Mouse (Mus musculus) right cerebral cortex, postnatal 14 days (tissue): Measurements from ENCODE around the gene Stx17.

Source experiments
- DNase-seq: peaks from one replicate; pipeline ENCODE4 v3.0.0; 2022

The Stx17 gene

GRCm38 (mm10) chr4:48124773-48125469 lies at the start of gene Stx17:
TSS of gene Stx17 (plus strand) at chr4:48124915.
- DNase-seq = peak; percentile 81

GRCm38 (mm10) chr4:48076693-48077471 lies 47.8 kb upstream of the Stx17 start:
- DNase-seq = peak; percentile 15

- no peak for DNase-seq
These were observed 46.5 kb upstream of the Stx17 start for GRCm38 (mm10) chr4:48078213-48078612.

GRCm38 (mm10) chr4:48079285-48080039 lies 45.3 kb upstream of the Stx17 start:
- no peak for DNase-seq

DNA sequence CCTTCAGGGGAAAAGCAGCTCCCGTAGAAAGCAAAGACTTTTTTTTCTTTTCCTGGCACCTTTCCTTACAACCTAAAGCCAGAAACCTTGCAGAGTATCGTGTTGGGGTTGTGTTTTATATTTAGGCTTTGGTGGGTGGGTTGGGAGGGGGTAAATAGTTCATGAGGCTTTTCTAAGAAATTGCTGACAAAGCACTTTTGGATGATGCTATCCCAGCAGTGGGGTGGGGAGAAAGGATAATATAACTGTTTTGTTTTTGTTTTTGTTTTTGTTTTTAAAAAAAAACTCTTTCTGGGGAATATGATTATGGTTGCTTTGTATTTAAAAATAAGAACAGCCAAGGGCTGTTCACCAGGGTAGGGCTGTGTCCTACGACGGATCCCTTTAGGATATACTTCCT lies 41.3 kb upstream of the Stx17 start:
- DNase-seq = no peak

GRCm38 (mm10) chr4:48086609-48087008 lies 38.1 kb upstream of the Stx17 start:
- no peak for DNase-seq

- DNase-seq = no peak
These were observed 37.2 kb upstream of the Stx17 start for GRCm38 (mm10) chr4:48087497-48087896.

DNA sequence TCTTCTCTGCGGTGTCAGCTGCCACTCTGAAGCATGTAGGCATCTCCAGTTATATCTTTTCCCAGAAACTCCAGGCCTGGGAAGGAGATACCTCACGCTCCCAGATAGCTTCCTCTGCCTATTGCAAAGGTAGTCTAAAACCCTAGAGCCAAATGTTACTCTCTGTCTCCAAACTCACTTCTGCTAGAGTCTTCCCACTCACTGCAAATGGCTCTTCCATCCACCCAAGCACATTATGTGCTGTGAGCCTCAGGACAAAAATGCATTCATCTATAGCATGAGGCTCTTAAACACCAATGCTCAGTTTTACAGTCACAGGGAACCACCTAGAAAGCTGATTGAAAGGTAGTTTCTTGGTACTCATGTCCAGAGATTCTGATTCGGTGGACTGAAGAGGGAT lies 31.5 kb upstream of the Stx17 start:
- DNase-seq = no peak

GRCm38 (mm10) chr4:48100217-48100616 lies 24.5 kb upstream of the Stx17 start:
- no peak for DNase-seq

- no peak for DNase-seq
These were observed 22.7 kb upstream of the Stx17 start for GRCm38 (mm10) chr4:48101981-48102380.

- no peak for DNase-seq
These were observed 19.3 kb upstream of the Stx17 start for GRCm38 (mm10) chr4:48105387-48105786.

GRCm38 (mm10) chr4:48107086-48107485 lies 17.6 kb upstream of the Stx17 start:
- DNase-seq = no peak

DNA sequence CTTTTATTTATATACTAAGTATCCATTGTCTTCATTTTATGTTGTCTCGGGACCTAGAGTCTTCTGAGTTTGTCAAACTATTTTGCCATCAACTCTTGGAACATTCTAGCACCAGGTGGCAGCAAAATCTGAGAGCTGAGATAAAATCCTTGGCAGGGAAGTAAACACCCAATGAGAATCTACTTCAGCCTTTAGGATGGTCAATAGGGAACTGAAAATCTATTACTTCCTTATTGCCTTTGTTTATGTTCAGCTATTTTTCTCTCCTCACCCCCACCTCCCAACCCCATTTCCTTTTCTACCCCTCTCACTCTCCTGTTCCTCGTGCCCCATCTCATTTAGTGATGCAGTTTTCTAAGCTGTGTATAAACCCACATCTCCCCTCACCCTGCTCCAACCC lies 16.1 kb upstream of the Stx17 start:
- no peak for DNase-seq

DNA sequence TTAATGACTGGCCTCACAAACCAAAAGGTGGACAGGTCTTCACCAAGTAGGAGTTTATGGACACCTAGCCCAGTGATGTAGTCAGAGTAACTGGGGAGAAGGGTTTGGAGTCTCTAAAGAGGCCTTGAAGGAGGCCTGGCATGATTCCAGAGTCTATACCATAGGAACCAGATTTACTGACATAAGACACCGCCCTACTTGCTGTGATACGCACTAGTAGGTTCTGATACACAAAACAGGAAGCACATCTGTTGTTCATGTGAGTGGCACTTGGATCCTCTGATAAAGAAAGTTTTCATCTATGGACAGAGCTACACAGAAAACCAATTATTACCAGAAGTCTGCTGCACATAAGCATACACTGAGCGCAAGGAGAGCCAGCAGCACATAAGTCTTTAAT lies 14.4 kb upstream of the Stx17 start:
- DNase-seq = no peak

GRCm38 (mm10) chr4:48116191-48116590 lies 8.5 kb upstream of the Stx17 start:
- DNase-seq = no peak

DNA sequence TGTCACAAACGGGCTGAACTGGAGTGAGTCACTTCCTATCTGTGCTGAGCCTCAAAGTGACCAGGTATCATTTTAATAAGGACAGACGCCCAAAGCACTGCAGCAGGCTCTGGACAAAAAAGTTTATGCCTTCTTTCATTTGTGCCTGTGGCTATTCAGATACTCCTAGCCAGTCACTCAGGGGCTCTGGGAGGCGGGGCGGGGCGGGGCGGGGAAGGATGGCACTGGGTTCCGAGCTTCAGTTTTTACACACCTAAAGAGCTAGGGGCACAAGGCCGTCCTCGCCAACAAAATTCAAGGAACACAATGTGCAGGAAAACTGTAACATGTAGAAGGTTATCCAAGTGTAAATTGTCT lies 321 bp upstream of the Stx17 start:
- DNase-seq = no peak

DNA sequence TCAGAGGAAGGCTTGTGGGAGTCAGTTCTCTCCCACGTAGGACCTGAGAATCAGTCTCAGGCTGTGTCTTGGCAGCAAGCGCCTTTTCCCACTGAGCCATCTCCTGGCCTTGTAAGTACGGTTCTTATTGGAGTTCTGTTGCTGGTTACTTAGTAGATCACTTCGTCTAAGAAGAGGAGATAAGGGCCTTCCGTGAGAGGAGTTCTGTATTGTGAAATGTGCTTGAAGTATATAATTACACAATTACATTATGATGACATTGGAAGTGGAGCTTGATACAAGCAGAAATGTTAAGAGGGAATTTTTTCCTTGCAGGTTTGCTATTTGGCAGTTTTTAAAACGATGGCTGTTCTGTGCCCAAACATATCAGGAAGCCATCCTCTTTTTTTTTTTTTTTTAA lies 5.6 kb downstream of the Stx17 start:
- DNase-seq = no peak

GRCm38 (mm10) chr4:48131606-48132005 lies 6.9 kb downstream of the Stx17 start:
- no peak for DNase-seq

DNA sequence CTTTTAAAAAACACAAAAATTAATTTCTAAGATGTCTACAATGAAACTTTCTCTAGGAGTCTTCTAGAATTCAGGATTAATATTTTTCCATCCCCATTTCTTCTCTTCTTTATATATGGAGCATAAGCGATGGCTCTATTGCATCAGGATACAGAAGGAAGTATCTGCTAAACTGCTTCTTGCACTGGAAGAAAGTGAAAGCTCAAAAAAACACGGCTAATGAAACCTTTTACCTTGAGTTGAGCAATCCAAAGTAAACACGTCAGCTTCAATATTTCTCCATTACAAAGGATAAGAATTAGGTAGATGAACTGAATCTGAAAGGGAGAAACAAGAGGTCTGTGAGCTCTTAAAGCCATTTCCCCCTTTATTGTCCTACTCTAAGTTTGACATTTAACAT lies 8.0 kb downstream of the Stx17 start:
- DNase-seq = no peak

GRCm38 (mm10) chr4:48149492-48149891 lies 24.8 kb downstream of the Stx17 start:
- DNase-seq = no peak

GRCm38 (mm10) chr4:48153229-48153628 lies 28.5 kb downstream of the Stx17 start:
- DNase-seq = no peak

DNA sequence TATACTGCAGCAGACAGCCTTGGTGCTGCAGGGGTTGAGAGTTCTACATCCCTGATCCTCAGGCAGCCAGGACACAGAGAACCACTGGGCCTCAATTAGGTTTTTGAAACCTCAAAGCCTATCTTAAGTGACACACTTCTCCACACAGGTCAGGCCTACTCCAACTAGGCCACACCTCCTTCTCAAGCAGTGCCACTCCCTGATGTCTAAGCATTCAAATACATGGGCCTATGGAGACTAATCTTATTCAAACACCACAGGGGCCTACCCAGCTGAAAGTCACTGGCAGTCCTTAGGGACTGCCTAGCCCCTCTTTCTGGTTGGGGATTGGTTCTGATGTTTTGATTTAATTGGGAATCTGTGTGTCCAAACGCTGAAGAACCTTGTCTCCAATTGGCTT lies 31.1 kb downstream of the Stx17 start:
- no peak for DNase-seq

- no peak for DNase-seq
These were observed 35.7 kb downstream of the Stx17 start for GRCm38 (mm10) chr4:48160386-48160785.

DNA sequence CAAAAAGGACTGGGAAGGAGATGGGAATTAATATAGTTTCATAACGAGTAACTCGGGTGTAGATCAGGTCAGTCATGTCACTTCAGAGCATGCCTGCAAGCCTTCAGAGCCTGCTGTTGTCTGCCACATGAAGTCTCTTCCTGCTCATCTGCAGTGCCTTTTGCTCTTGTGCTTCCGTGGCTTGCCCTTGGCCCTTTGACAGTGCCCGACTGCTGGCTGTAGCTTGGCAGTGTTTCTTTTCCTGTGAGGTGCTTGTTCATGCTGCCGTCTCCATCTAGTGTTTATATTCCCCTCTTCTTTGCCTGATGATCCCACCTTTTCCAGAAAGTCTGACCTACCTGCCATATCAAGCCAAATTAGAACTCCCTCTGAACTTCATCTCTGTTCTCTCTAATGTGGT lies 39.1 kb downstream of the Stx17 start:
- no peak for DNase-seq
